Mouse (Mus musculus): Measurements from ENCODE around the gene Tbl1xr1.

Gene Tbl1xr1

GRCm38 (mm10) chr3:22090431-22091265 lies 14.2 kb downstream of the Tbl1xr1 start:
- DNase-seq (ENCODE audit: low spot score): no peak

GRCm38 (mm10) chr3:22091266-22091550 lies 14.8 kb downstream of the Tbl1xr1 start:
- no peak for DNase-seq (ENCODE audit: low spot score)

GRCm38 (mm10) chr3:22091681-22092080 lies 15.2 kb downstream of the Tbl1xr1 start:
- no peak for DNase-seq (ENCODE audit: low spot score)

DNA sequence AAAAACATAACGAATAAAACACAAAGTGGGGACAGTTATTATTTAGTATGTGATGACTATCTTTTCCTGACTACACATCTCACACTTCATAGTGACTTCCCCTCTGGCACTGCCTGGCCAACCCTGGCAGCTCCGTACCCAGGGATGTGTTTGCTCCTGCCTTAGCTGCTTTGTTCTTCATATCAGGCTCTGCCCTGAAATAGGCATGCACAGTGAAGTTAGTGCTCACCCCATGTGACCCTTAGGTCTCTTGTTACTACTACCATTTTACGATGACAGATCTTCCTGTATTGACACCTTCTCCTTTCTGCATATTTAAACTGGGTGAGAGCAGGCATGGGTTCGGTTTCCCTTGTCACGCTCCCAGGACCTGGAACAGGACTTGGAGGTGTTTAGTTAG lies 16.3 kb downstream of the Tbl1xr1 start:
- DNase-seq (ENCODE audit: low spot score): no peak

- DNase-seq (ENCODE audit: low spot score): no peak
These were observed 27.6 kb downstream of the Tbl1xr1 start for GRCm38 (mm10) chr3:22103986-22104515.

DNA sequence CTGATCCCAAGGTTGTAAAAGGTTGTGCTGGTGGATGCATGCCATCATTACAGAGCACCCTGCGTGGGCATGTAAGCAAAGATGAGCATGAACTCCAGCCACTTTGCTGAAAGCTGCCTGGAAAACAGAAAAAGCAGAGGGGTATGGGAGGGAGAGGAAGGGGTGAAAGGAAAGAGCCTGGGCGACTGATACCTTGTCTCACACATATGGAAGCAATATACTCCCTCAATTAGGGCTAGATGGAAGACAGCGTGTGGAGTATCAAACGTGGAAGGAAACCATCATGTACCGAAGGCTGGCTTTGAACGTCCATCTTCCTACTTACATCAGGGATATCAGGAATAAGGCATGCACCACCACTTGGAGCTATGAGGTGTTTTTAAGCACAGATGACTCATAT lies 29.0 kb downstream of the Tbl1xr1 start:
- no peak for DNase-seq (ENCODE audit: low spot score)

GRCm38 (mm10) chr3:22108013-22108412 lies 31.6 kb downstream of the Tbl1xr1 start:
- no peak for DNase-seq (ENCODE audit: low spot score)

GRCm38 (mm10) chr3:22109651-22110050 lies 33.2 kb downstream of the Tbl1xr1 start:
- DNase-seq (ENCODE audit: low spot score): no peak

DNA sequence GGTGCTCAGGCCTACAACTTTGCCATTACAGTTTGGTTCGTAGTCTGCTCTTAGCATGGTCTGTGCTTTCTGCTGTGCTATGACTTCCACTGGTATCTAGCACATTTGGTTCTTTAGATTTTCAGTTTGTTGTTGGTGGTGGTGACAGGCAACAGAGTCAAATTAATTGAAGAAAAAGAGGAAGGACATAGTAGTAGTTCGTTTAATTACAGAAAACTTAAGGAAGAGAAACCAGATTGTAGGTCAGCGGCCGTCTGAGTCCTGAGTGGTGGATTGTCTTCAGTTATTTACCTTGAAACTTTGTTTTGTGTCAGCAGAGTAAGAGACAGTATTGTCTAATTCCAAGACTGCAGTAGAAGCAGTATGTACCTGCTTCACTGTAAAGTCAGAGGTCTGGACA lies 37.3 kb downstream of the Tbl1xr1 start:
- DNase-seq (ENCODE audit: low spot score): no peak

DNA sequence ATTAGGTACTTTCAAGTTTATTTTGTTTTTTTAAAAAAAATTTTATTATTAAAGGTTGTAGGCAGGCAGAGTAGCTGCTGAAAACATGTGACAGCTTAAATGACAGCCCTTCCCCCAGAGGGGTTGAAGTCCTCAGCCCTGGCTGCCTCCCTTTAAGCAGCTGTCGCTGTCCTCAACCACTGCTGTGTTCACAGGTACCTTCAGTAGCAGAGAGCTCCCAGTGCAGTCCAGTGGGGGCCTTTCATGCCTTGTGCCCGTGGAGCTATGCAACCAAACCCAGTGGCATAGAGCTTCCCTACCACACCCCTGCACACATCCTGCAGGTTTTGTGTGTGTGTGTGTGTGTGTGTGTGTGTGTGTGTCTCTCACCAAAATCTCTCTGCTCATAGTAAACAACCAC lies 38.8 kb downstream of the Tbl1xr1 start:
- DNase-seq (ENCODE audit: low spot score): no peak

DNA sequence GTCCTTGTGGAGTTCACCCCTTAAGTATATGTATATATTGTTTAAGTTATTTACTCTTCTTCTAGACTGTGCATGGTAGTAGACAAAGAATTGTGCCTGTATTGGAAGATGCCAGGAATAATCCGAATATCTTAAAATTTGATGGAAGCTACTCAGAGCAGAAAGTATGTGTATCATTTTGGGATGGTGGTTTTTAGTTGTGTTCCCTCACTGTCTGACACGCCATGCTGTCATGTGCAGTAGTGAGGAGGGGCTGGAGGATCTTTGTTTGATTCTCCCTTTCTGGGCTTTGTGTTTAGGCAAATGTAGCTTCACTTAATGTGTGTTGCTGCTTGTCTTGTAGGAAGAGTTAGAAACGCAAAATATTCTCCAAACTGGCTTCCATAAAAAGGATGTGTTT lies 39.2 kb downstream of the Tbl1xr1 start:
- no peak for DNase-seq (ENCODE audit: low spot score)

DNA sequence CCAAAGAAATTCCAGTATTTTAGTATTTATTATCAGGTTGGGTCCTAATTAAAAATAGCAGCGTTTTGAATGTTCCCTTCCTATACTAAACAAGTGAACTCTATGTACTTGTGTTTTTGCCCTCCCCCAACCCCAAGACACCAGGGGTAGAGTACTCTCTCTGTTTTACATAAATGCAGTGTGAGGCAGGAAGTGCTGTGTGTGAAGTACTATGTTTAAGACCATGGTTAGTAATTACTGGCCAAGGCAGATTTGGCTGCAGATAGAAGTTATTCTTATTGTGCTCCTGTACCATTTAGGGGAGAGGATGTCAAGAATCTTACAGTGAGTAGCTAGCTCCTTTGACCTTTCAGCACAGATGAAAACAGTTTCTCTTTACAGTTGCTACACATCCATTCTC lies 39.7 kb downstream of the Tbl1xr1 start:
- no peak for DNase-seq (ENCODE audit: low spot score)

DNA sequence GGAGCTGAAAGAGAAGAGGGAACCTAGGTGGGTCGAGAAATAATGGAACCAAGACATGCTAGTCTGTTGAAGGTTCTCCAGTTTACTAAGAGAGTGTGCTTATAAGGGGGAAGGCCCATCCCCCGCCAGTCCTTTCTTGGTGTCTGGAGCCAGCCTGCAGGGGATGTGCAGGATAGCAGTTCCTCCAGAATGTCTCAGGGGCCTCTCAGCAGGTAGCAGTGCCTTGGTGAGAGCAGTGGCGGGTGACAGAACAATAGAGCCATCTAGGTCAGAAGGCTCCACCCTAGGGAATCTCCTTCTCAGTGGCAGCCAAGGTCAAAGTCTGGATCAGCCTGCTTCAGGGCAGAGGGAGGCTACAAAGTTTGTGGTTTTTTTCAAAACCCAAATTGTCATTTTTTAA lies 45.3 kb downstream of the Tbl1xr1 start:
- DNase-seq (ENCODE audit: low spot score): no peak

GRCm38 (mm10) chr3:22123145-22123544 lies 46.7 kb downstream of the Tbl1xr1 start:
- DNase-seq (ENCODE audit: low spot score): no peak

DNA sequence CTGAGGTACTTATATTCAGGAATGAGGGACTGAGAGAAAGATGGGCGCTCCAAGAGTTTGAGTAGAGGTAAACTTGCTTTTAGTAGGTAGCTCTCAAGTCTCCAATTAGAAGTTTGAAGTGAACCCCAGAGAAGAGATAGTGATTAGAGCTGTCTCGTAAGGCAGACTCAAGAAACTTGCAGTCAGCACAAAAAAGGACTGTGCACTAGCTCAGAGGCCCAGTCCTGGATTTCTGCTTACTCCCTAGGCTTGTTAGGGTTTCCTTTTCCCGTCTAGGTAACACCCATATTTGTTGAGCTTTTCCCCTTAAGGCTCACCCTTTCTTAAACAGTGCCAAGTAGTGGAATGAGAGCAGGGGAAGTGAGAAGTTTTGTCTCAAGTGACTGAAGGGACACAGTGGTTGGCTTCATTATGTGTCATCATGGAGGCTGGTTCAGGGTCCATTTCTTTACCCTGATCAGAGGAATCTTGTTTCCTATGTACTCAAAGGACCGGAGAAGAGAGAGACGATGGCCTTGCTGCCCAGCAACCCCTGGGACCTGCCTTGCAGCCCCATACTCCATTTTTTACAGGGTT lies 49.9 kb downstream of the Tbl1xr1 start:
- no peak for DNase-seq (ENCODE audit: low spot score)

- no peak for DNase-seq (ENCODE audit: low spot score)
These were observed 54.8 kb downstream of the Tbl1xr1 start for GRCm38 (mm10) chr3:22131277-22131676.

DNA sequence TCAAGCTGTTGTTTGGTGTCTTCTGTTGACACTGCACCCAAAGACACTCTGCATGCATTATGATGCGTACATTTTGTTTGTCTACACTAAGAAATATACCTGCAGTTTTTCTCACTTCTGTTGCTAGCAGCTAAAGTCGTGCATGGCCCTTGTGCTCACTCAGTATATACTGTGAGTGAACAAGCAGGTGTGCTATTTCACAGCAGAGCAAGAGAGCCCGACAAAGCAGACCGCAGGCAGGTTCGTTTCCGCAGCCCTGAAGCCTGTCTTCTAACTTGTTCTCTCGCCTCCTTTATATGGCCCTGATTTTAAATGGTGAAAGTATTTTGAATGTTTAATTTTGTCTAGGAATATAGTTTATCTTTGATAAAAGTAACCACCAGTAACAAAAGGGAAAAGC lies 57.2 kb downstream of the Tbl1xr1 start:
- no peak for DNase-seq (ENCODE audit: low spot score)

DNA sequence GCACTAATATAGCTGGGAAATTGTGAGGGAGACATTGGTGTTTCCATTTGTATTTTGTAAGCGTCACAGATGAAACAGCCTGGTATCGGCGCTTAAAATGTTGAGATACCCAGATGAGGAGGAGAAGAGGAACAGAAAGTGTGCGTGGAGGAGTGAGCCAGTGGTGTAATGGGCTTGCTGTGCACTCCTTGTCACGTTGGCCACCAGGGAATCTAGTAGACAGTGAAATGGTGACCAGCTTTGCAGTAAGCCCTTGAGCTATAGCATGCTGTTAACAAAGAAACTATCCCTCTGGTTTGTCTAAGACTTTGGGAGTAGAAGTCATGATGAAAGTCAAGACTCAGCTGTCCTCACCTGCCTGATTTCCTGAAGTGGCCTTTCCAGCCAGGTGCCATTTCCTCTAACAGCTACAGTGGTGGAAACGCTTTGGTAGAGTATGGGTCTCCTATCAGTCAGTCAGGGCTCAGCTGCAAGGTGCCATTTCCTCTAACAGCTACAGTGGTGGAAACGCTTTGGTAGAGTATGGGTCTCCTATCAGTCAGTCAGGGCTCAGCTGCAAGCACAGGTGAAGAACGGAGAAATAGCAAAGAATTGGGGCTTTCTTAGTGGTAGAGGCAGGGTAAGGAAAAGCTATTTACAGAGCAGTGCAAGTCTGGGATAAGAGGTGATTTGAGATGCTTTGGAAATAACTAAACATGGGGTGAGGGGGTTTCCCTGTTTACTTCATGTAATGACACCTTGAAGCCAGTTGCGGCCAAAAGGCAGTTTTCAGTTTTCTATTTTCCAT lies 61.5 kb downstream of the Tbl1xr1 start:
- no peak for DNase-seq (ENCODE audit: low spot score)

GRCm38 (mm10) chr3:22138580-22139099 lies 62.2 kb downstream of the Tbl1xr1 start:
- DNase-seq (ENCODE audit: low spot score): no peak

- DNase-seq (ENCODE audit: low spot score): no peak
These were observed 63.7 kb downstream of the Tbl1xr1 start for GRCm38 (mm10) chr3:22140111-22140658.

GRCm38 (mm10) chr3:22141984-22142719 lies 65.7 kb downstream of the Tbl1xr1 start:
- DNase-seq (ENCODE audit: low spot score): no peak
